Mouse (Mus musculus) WW6 (cell line): ENCODE data around the gene Cops4.

Experiments
- DNase-seq: peaks from one replicate; pipeline ENCODE4 v3.0.0-alpha.2; 2013; ENCODE audit warnings: low read depth, low spot score

Gene Cops4

DNA sequence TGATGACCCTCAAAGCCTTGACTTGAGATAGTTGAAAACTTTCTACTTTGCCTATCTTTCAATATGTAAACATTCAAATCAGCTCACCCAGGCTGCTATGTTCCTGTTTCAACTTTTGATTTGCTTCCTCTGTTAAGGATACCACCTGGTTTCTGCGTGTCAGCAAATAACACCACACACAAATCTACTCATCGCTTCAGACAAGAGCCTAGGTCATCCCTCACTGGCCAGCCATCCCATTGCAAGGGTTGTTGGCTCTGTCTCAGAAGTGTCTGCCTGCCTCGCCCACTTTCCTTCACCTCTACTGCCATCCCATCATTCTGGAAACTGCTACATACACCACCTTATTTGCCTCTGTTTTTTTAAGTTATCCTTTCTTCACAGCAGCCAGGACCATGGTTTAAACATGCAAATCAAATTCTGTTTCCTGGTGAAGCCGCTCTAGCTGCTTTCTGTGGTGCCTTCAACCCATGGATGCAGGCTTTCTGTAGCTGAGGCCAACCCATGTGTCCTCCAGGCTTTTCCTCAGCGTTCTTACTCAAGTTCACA lies 60.8 kb downstream of the Cops4 start:
- DNase-seq: no peak

- no peak for DNase-seq
Observed at GRCm38 (mm10) chr5:100581622-100582434, 63.7 kb downstream of the Cops4 start.

GRCm38 (mm10) chr5:100582435-100582826 lies 64.3 kb downstream of the Cops4 start:
- no peak for DNase-seq

DNA sequence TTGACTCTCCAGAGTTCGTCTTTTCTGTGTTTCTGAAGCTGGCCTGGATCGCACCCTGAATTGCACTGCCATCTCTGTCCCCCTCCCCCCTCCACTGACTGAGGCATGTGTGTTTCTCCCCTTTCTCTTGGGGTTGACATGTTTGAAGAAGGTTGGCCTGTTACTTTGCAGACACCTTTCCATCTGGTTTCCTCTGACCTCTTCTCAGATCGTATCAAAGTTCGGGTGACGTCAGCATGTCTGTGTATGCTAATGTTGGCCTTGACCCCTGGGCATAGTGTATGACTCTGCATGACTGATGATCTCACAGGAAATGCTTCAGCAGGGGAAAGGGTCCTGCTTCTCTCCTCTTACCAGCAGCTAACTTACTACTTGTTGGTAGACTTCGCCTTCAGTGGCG lies 65.0 kb downstream of the Cops4 start:
- DNase-seq: no peak

DNA sequence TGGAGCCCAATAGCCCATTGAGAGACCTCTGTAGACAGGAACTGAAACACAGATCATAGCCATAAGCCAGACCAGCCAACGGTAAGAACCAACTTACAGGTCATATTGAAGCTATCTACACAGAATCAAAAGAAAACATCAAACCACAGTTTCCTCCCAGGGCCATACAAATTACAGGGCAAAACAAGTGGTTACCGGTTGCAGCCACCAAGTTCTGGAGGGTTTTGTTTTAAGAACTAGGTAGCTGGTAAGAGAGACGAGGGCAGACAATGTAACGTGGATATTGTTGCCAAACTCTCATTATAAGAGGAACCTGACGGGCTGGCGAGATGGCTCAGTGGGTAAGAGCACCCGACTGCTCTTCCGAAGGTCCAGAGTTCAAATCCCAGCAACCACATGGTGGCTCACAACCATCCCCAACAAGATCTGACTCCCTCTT lies 67.1 kb downstream of the Cops4 start:
- no peak for DNase-seq

DNA sequence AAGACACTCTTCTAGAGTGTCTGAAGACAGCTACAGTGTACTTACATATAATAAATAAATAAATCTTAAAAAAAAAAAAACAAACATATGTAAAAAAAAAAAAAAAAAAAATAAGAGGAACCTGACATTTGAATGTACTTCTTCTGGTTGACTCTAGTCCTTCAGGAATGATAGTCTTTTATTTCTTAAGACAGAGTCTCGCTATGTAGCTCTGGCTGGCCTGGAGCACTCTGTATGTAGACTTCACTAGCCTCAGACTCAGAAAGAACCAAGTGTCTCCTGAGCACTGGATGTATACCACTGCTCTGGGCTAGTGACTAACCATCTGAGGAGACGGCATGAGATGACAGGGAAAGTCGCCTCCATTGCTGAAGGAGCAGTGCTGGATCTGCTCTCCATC lies 67.5 kb downstream of the Cops4 start:
- no peak for DNase-seq

- no peak for DNase-seq
Observed at GRCm38 (mm10) chr5:100587136-100587535, 69.0 kb downstream of the Cops4 start.

- DNase-seq: no peak
Observed at GRCm38 (mm10) chr5:100587626-100588025, 69.5 kb downstream of the Cops4 start.

GRCm38 (mm10) chr5:100590505-100590904 lies 72.4 kb downstream of the Cops4 start:
- no peak for DNase-seq

DNA sequence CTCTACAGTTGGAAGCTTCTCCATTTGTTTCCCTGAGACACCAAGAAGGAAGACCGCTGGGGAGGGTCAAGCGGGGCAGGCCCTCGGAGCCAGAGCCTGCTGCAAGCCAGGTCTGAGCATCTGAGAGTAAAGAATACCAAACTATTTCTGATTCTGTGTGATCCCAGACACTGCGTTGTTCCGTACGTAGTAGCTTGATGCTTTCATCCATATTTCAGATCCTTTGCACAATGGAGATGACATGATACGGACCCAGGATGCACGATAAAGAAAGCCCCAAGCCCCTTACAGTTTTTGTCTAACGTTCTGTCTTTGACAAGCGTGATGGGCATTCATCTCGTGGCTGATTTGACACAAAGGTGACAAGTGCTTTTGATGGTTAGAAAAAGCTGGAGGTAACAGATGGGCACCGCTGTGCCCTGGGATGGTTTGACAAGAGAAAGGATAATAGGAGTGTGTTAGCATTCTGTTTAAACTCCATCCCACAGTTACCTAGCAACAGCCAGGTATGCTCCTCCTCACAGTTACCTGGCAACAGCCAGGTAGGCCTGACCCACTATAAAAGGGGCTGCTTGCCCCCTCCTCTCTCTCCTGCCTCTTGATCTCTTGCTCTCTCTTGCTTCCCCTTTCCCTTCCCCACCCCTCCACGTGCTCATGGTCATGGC lies 76.8 kb downstream of the Cops4 start:
- no peak for DNase-seq

GRCm38 (mm10) chr5:100595999-100596398 lies 77.9 kb downstream of the Cops4 start:
- no peak for DNase-seq
